Mouse (Mus musculus) thymus, postnatal 36 days (tissue): Measurements from ENCODE around the gene Ctla4.

ENCODE experiments used
- DNase-seq, 2 experiments: peaks; one replicate each; pipeline ENCODE4 v3.0.0; 2022; ENCODE audit warnings: mixed read lengths in 2 of 2

Ctla4 gene

DNA sequence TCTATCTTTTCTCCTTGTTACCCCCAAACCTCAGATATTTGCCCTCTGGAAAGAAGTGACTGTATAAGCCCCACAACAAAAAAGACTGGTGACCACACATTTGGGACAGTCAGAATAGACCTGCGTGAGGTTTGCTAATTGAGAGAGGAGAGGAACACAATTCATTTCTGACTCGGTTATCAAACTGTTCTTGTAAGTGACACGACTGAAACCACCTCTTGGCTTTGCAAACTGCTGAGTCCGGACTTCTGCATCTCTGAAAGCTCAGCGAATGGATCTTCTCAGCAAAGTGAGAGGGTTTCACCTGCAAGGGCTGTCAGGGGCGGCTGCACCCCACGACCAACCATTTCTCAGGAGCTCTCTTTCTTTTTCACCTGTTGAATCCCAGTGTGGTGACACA is 43.6 kb downstream of the Ctla4 start:
- DNase-seq = no peak

DNA sequence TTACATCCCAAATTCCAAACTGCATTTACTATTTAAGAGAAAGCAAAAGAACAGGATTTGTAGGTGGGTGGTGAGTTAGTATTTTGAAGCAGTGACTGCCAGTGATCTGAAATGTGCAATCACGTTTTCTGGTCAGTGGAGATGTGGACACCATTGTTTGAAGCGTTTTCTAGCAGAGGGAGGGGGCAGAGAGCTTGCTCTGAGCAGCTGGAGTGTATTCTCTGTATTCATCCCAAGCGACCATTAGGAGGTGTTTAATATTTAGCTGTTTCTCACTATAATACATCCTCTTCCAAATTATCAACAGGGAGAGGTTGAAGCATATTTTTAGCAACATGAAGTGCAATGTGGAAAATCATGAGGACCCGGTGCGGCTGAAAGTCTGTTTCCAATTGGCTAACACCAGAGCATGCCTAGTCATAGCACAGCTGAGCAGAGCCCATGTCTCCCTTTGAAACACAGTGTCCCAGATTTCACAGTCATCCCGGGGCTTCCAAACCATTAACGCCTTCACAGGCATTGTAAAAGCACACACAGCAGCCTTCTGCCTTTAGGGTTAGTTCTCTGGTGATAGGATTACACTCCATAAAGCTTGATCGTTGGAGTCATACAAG is 49.3 kb downstream of the Ctla4 start:
- no peak for DNase-seq

- no peak for DNase-seq
Observed at GRCm38 (mm10) chr1:60936963-60937711, 50.3 kb downstream of the Ctla4 start.

DNA sequence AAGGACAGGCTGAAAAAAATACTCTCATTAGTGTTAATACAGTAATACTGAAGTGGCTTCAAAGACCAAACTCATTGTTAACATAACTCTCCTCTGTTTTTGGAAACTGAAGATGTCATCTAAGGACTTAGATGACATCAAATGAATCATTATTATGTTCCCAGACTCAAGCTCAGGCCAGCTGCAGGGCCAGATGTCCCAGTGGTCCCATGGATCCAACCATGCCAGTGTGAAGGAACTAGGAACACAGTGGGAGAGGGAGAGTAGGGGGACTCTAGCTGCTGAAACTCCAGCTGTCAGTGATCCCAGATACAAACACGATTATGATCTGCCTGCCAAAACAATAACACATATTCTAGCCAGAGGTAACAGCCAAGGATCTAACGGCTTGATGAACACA is 51.5 kb downstream of the Ctla4 start:
- no peak for DNase-seq

- DNase-seq = no peak
Observed at GRCm38 (mm10) chr1:60938974-60939373, 52.2 kb downstream of the Ctla4 start.

DNA sequence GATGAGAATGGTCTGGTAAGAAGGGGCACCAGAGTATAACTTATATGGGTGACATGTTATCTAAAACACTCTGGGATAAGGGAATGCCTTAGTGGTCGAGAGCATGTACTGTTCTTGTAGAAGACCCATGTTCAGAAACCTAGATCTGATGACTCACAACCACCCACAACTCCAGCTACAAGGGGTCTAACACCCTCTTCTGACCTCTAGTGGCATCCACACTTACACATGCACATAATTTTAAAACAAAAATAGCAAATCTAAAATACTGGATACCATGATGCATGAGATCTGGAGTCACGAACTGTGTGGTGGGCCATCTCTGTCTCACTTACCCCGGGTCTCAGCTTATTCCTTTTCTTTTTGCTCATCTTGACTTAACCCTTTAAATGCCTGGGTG is 53.2 kb downstream of the Ctla4 start:
- no peak for DNase-seq

- no peak for DNase-seq
Observed at GRCm38 (mm10) chr1:60940620-60941019, 53.8 kb downstream of the Ctla4 start.

DNA sequence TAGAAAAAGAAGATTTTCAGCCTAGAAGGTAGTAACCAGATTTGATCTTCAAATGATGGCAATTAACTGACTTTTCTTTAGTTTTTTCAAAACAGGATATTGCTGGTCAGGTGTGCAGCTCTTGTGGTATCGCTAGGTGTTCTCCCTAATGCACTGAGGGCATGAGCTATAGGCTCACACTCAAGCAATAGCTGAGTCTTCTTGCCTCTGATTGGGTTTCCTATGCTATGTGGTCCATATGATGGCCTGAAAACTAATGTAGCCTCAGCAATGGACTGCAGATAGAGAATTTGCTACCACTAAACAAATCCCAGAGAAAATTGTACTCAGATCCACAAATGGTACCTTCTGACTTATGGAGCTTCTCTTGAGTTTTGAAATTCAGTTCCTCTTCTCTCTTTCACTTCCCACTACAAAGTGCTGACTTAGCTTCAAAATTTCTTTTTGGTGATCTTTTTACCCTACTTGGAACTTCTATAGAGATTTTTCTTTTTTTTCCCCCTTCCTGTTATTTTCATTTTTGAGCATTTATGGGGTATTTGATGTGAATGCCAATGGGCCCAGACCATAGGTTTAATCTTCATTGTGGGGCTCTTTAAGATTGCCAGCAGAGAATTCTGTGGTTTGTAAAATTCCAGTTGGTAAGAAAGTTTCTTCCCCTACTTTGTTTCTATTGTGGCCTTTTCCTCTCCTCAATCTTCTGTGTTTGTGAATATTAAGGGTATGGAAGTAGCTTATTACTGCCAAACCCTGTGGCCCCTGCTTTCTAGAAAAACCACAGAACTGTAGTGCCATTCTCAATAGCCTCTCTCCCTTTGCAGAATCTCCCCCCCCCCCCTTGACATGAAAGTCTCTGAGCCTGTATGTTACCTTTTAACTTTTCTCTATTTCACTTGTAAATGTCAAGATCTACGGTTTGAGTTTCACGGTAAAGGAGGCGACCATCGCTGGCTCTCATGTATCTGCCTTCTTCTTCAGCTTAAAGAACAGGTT is 54.6 kb downstream of the Ctla4 start:
- DNase-seq = no peak

GRCm38 (mm10) chr1:60942921-60943320 is 56.1 kb downstream of the Ctla4 start:
- no peak for DNase-seq

- no peak for DNase-seq
Observed at GRCm38 (mm10) chr1:60945633-60946401, 59.0 kb downstream of the Ctla4 start.

DNA sequence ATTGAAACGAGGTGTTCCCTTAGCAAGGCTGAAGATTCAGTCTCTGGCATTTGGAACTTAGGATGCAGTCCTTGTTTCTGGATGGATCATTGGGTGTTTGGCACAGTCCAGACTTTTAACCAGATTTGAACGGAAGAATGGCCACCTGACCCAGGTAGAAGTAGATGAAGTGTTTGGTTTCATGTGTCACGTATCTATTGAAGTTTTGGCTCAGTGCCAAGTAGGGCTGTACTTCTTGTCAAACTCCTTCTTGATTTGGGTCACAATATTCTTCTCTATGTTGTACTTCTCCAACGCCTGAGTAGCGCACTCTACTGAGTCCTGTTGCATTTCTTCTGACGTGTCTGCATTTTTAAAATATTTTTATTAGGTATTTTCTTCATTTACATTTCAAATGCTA is 61.3 kb downstream of the Ctla4 start:
- DNase-seq = no peak

DNA sequence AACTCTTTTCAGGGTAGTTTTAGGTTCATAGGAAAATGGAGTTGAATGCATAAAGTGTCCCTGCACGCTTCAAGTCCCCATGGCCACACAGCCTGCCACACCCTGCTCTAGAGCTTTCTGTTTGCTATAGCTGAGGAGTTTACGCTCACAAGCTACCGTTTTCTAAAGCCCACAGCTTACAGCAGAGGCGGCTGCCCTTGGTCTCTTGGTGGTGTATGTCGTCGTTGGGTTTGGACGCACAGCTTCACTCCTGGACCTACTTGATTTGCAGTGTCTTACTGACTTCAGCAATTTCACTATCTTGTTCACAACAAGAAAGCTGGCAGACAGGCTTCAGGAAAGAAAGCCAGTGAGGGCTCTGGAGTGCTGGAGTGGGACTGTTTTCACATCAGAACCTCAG is 66.2 kb downstream of the Ctla4 start:
- no peak for DNase-seq

DNA sequence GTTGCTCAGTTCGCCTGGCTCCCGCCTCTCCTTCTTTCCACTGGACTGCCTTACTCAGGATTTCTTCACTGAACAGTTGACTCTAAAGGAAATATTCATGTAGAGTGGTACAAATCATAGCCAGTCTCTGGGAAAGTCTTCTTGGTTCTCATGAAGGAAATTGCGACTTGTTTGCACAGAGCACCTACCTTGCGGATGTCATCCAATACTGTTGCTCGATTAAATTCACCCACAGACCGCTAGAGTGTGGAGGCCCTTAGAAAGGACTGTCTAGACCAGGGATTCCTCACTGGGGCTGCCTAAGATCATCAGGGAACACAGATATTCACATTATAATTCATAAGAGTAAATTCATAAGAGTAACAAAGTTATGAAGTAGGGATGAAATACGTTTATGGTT is 66.9 kb downstream of the Ctla4 start:
- no peak for DNase-seq

DNA sequence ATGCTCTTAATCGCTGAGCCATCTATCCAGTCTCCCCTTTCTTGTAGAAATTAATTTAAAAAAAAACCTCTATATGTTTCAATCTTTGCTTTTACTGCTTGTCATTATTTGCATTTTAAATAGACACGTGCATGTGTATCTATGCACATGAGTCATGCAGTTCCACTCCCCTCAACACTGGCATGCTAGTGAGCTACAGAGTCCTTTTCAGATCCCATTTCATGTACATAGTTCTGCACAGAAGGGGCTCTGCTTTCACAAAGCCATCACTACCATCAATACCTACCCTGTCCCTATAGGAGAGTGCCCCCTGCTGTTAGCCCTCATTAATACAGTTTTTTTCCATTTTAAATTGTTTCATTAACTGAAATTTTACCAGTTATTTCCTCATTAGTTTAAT is 68.0 kb downstream of the Ctla4 start:
- no peak for DNase-seq

DNA sequence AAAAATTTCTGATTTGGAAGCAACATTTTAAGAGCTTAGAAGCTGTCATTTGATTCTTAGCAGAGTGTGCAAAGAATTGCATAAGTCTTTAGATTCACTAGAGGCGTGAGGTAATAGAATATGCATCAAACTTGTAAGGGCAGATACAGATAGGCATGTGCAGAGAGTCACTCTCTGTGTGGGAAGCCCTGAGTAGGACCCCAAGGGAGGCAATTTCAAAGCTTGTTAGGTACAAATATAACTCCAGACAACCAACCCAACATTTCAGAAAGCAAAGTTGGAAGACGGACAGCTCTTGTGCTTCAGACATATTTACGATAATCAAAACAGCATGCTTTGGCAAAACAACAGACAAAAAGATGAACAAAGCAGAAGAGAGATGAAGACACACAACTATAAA is 68.4 kb downstream of the Ctla4 start:
- DNase-seq = no peak

DNA sequence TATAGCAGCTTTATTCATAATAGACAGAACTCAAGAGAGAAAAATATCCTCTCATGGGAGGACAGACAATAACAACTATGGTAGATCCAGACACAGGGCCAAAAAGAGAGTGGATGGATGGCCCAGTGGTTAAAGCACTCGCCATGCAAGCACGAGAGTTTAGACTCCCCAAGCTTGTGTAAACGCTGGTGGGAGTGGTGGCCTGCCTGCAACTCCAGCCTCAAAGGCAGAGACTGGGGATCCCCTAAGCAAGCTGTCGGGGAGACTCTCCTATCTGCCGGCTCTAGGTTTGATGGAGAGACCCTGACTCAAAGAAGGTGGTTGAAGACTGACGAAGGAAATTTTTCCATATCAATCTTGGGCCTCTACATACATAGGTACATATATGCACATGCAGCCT is 69.4 kb downstream of the Ctla4 start:
- DNase-seq = no peak

DNA sequence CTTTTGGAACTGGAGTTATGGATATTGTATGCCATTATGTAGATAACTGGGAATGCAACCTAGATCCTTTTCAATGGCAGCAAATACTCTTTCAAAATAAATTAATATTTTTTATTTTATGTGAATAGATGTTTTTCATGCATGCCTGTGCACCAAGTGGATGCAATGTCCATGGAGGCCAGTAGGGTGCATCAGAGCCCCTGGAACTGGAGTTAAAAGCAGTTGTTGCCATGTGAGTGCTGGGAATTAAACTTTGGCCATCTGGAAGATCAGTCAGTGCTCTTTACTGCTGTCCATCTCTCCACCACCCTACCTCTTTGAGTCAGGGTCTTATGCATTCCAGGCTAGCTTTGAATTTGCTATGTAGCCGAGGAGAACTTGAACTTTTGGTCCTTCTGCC is 71.5 kb downstream of the Ctla4 start:
- no peak for DNase-seq

GRCm38 (mm10) chr1:60959246-60959645 is 72.4 kb downstream of the Ctla4 start:
- no peak for DNase-seq

DNA sequence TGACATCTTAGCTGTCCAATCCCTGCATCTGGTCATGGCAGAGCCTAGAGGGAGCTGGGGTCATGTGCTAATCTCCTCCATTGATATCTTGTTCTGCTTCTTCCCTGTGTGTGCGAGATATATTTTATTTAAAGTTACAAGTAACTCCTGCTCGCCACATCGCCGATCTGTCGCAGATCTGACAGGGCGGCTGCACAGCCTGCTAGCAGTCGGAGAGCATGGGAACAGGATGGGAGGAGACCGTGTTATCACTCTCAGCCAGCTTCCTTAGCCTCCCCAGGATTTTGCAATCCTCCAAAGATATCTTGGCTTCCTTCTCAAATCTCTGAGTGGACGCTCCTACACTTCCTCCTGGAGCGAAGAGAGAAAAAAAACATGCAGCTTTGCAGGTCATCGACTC is 73.7 kb downstream of the Ctla4 start:
- no peak for DNase-seq

DNA sequence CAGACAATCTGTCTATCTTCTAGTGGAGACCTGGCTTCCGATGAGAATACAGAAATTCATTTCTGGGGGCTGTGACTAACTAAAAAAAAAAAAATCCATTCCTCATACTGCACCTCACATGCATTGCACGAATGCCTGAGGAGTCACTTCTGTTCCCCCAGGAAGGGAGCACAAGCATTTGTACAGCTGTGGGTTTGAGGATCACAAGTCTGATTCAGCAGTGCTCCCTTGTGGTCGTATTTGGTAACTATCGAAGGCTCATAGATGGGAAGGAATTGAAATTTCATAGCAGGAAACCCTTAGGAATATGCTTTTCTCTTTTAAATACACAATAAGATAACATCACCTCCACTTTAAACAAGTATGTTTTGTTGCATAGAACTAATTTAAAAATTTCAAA is 74.3 kb downstream of the Ctla4 start:
- peak; percentile 35 to 55 for DNase-seq

- DNase-seq = no peak
Observed at GRCm38 (mm10) chr1:60962095-60962494, 75.3 kb downstream of the Ctla4 start.
